Mouse (Mus musculus): ENCODE results near the gene AW549877. TPM values are rescaled to one million over a fixed set of nuclear protein-coding genes. Genes with fewer than 3 reads are reported as not detected.

Gene AW549877
- 29.7 and 36.0 TPM in 2 replicates for polyA plus RNA-seq (2015; fragmentation: Nextera tagmentation; extraction: Ambion mirVana)

- Histone ChIP-seq H3K9ac (peak within 1 kb of the TSS; percentile 86), H3K4me2 (peak within 1 kb of the TSS; percentile 74), H3K9me3 (no peaks in the 10 kb centered on the region), H3K27me3 (no peaks in the 10 kb centered on the region), H3K4me1 (peaks cover 8% of the 10 kb centered on the region), H3K36me3 (peaks cover 16% of the 10 kb centered on the region), H3K27ac (peak within 1 kb of the TSS; percentile 95), H3K4me3 (peak within 1 kb of the TSS; percentile 78)
- peak; percentile 99 for ATAC-seq (ENCODE audit: insufficient number of reproducible peaks, insufficient read depth, low FRiP score, low TSS enrichment, low read depth)
- WGBS = 0% methylated on average over 61 of the region's 61 CpGs
Observed at GRCm38 (mm10) chr15:3995448-3996266, at the start of gene AW549877. TSS of gene AW549877 (minus strand) at chr15:3995744.

GRCm38 (mm10) chr15:4043032-4043471 is 47.5 kb upstream of the AW549877 start:
- H3K27ac ChIP-seq = no peak overlapping the region
- no peak for ATAC-seq (ENCODE audit: insufficient number of reproducible peaks, insufficient read depth, low FRiP score, low TSS enrichment, low read depth)
- H3K9me3 ChIP-seq = no peaks in the 10 kb centered on the region
- no peaks in the 10 kb centered on the region for H3K27me3 ChIP-seq
- 25% methylated on average over 4 of the region's 4 CpGs for WGBS
- no peak overlapping the region for H3K9ac ChIP-seq
- peaks cover 46% of the 10 kb centered on the region for H3K36me3 ChIP-seq
- H3K4me3 ChIP-seq = no peak overlapping the region
- peak overlapping the region; percentile 37 for H3K4me2 ChIP-seq
- H3K4me1 ChIP-seq = no peaks in the 10 kb centered on the region

- H3K4me1 ChIP-seq = no peaks in the 10 kb centered on the region
- peaks cover 46% of the 10 kb centered on the region for H3K36me3 ChIP-seq
- no peak overlapping the region for H3K27ac ChIP-seq
- H3K9me3 ChIP-seq = no peaks in the 10 kb centered on the region
- no peak overlapping the region for H3K4me3 ChIP-seq
- no peak overlapping the region for H3K9ac ChIP-seq
- no peak for ATAC-seq (ENCODE audit: insufficient number of reproducible peaks, insufficient read depth, low FRiP score, low TSS enrichment, low read depth)
- WGBS = 46% methylated on average over 3 of the region's 3 CpGs
- no peak overlapping the region for H3K4me2 ChIP-seq
- no peaks in the 10 kb centered on the region for H3K27me3 ChIP-seq
Observed at GRCm38 (mm10) chr15:4042423-4042822, 46.9 kb upstream of the AW549877 start.

- no peak overlapping the region for H3K9ac ChIP-seq
- no peaks in the 10 kb centered on the region for H3K27me3 ChIP-seq
- no peak for ATAC-seq (ENCODE audit: insufficient number of reproducible peaks, insufficient read depth, low FRiP score, low TSS enrichment, low read depth)
- H3K27ac ChIP-seq = no peak overlapping the region
- H3K4me1 ChIP-seq = peaks cover 2% of the 10 kb centered on the region; the same call in 1 of the 2 replicates
- H3K4me3 ChIP-seq = no peak overlapping the region
- WGBS = 77% methylated on average over 3 of the region's 3 CpGs
- peaks cover 28% of the 10 kb centered on the region for H3K36me3 ChIP-seq
- H3K9me3 ChIP-seq = no peaks in the 10 kb centered on the region
- H3K4me2 ChIP-seq = no peak overlapping the region
Observed at GRCm38 (mm10) chr15:4033168-4034004, 37.8 kb upstream of the AW549877 start.

GRCm38 (mm10) chr15:4028960-4029359 is 33.4 kb upstream of the AW549877 start:
- H3K4me2 ChIP-seq = no peak overlapping the region
- no peak overlapping the region for H3K4me3 ChIP-seq
- ATAC-seq (ENCODE audit: insufficient number of reproducible peaks, insufficient read depth, low FRiP score, low TSS enrichment, low read depth) = no peak
- no peaks in the 10 kb centered on the region for H3K36me3 ChIP-seq
- H3K27ac ChIP-seq = no peak overlapping the region
- no peak overlapping the region for H3K9ac ChIP-seq
- no peaks in the 10 kb centered on the region for H3K9me3 ChIP-seq
- no peaks in the 10 kb centered on the region for H3K27me3 ChIP-seq
- peaks cover 22% of the 10 kb centered on the region for H3K4me1 ChIP-seq

GRCm38 (mm10) chr15:4028411-4028700 is 32.8 kb upstream of the AW549877 start:
- ATAC-seq (ENCODE audit: insufficient number of reproducible peaks, insufficient read depth, low FRiP score, low TSS enrichment, low read depth) = no peak
- no peaks in the 10 kb centered on the region for H3K27me3 ChIP-seq
- H3K36me3 ChIP-seq = no peaks in the 10 kb centered on the region
- H3K4me1 ChIP-seq = peaks cover 22% of the 10 kb centered on the region
- H3K9me3 ChIP-seq = no peaks in the 10 kb centered on the region
- 0 out of 2 replicates have a peak overlapping the region, but pooled peaks have one; percentile 79 for H3K4me3 ChIP-seq
- WGBS = 77% methylated on average over 6 of the region's 6 CpGs
- H3K27ac ChIP-seq = no peak overlapping the region
- no peak overlapping the region for H3K9ac ChIP-seq
- H3K4me2 ChIP-seq = peak overlapping the region; percentile 66; the same call in 1 of the 2 replicates

GRCm38 (mm10) chr15:4027671-4028410 is 32.3 kb upstream of the AW549877 start:
- 4% methylated on average over 6 of the region's 6 CpGs for WGBS
- ATAC-seq (ENCODE audit: insufficient number of reproducible peaks, insufficient read depth, low FRiP score, low TSS enrichment, low read depth) = no peak
- Histone ChIP-seq H3K4me1 (peaks cover 22% of the 10 kb centered on the region), H3K4me3 (peak overlapping the region; percentile 79), H3K9me3 (no peaks in the 10 kb centered on the region), H3K27me3 (no peaks in the 10 kb centered on the region), H3K36me3 (no peaks in the 10 kb centered on the region), H3K4me2 (peak overlapping the region; percentile 66), H3K27ac (peak overlapping the region; percentile 99), H3K9ac (peak overlapping the region; percentile 86)

- Histone ChIP-seq H3K27ac (peak overlapping the region; percentile 99), H3K4me2 (peak overlapping the region; percentile 66), H3K9me3 (no peaks in the 10 kb centered on the region), H3K4me1 (peaks cover 22% of the 10 kb centered on the region), H3K36me3 (no peaks in the 10 kb centered on the region), H3K27me3 (no peaks in the 10 kb centered on the region), H3K4me3 (peak overlapping the region; percentile 79), H3K9ac (peak overlapping the region; percentile 86)
- WGBS = under 1% methylated on average over 65 of the region's 65 CpGs
- ATAC-seq (ENCODE audit: insufficient number of reproducible peaks, insufficient read depth, low FRiP score, low TSS enrichment, low read depth) = peak; percentile 83
Observed at GRCm38 (mm10) chr15:4026831-4027584, 31.5 kb upstream of the AW549877 start.

GRCm38 (mm10) chr15:4026231-4026773 is 30.8 kb upstream of the AW549877 start, which contains the start of gene Oxct1:
TSS of gene Oxct1 (plus strand) at chr15:4026383.
- H3K9ac ChIP-seq = peak within 1 kb of the TSS; percentile 86
- peak within 1 kb of the TSS; percentile 66 for H3K4me2 ChIP-seq
- peaks cover 22% of the 10 kb centered on the region for H3K4me1 ChIP-seq
- H3K9me3 ChIP-seq = no peaks in the 10 kb centered on the region
- H3K36me3 ChIP-seq = no peaks in the 10 kb centered on the region
- no peaks in the 10 kb centered on the region for H3K27me3 ChIP-seq
- H3K27ac ChIP-seq = peak within 1 kb of the TSS; percentile 99
- peak; percentile 95 for ATAC-seq (ENCODE audit: insufficient number of reproducible peaks, insufficient read depth, low FRiP score, low TSS enrichment, low read depth)
- peak within 1 kb of the TSS; percentile 79 for H3K4me3 ChIP-seq
- WGBS = under 1% methylated on average over 45 of the region's 45 CpGs

GRCm38 (mm10) chr15:4025508-4025904 is 30.0 kb upstream of the AW549877 start:
- Histone ChIP-seq H3K4me2 (peak overlapping the region; percentile 66), H3K4me1 (peaks cover 22% of the 10 kb centered on the region), H3K36me3 (no peaks in the 10 kb centered on the region), H3K9ac (no peak overlapping the region; the same call in 1 of the 2 replicates), H3K4me3 (peak overlapping the region; percentile 79; the same call in 1 of the 2 replicates), H3K9me3 (no peaks in the 10 kb centered on the region), H3K27ac (peak overlapping the region; percentile 99; the same call in 1 of the 2 replicates), H3K27me3 (no peaks in the 10 kb centered on the region)
- ATAC-seq (ENCODE audit: insufficient number of reproducible peaks, insufficient read depth, low FRiP score, low TSS enrichment, low read depth) = no peak
- 69% methylated on average over 11 of the region's 11 CpGs for WGBS
